Mouse (Mus musculus): ENCODE results near the gene Rab8b.

- TF ChIP-seq CTCF (IDR thresholded peaks at IDR 0.05; ENCODE audit: borderline replicate concordance, insufficient read depth, low read depth, low read length): no peak
- no peak for TF ChIP-seq POLR2A (IDR thresholded peaks at IDR 0.05; ENCODE audit: borderline replicate concordance, insufficient read depth, low read length)
These were observed 1.2 kb upstream of the Rab8b start for GRCm38 (mm10) chr9:66920488-66921279.

All from cerebellum, adult 2 months (tissue).